Mouse (Mus musculus) olfactory bulb, adult 2 months (tissue): ENCODE data around the gene Gpr87.

Source experiments
- CTCF ChIP-seq: fragments of 200-500 bp; IDR thresholded peaks from 2 replicates; pipeline ENCODE4 v1.5.1; 2012; ENCODE audit warnings: low read depth, mild to moderate bottlenecking, low read length, moderate library complexity; ENCODE audit not compliant: insufficient read depth
- POLR2A ChIP-seq: fragments of 200-500 bp; IDR thresholded peaks from 2 replicates; pipeline ENCODE4 v1.6.1; 2012; ENCODE audit warnings: mild to moderate bottlenecking, low read depth, low read length, moderate library complexity; ENCODE audit not compliant: insufficient read depth

DNA sequence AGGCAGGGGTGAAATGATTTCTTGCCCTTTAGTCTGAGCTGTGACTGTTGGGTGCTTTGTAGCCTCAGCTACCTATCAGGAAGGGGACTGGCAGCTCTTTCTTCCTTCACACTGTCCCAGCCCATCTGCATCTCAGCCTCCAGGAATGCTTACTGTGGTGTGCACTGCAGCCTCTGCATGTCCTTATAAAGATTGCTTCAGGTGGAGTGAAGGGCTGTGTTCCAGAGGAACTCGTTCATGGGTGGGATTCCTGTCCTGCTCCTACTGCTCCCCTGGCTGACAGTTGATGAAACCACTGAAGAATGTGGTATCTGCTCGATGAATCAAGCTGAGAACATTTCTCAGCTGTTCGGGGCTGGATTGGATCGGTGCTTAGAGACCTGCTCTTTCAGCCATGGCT, 7.6 kb downstream of the Gpr87 start:
- TF ChIP-seq CTCF (no peak), POLR2A (no peak)
